Mouse (Mus musculus) ES-E14 (cell line): ENCODE measurements at regions not wholly inside any gene's neighbourhood (a gene's known extent, or its start where the extent isn't known, plus 50 kb on each side); places are given as distances from the start of the nearest gene placed in this dataset.

ENCODE experiments used
- HCFC1 ChIP-seq: IDR thresholded peaks from 2 replicates; pipeline ENCODE4 v1.6.1; 2012; ENCODE audit warnings: low read length, inconsistent platforms, borderline replicate concordance; ENCODE audit not compliant: insufficient read depth
- MAFK ChIP-seq: IDR thresholded peaks from 2 replicates; pipeline ENCODE4 v1.6.1; 2014; ENCODE audit warnings: mild to moderate bottlenecking, low read depth, low read length, inconsistent platforms; ENCODE audit not compliant: insufficient read depth
- ZNF384 ChIP-seq: IDR thresholded peaks from 2 replicates; pipeline ENCODE4 v1.6.1; 2012; ENCODE audit warnings: low read depth, low read length, inconsistent platforms

DNA sequence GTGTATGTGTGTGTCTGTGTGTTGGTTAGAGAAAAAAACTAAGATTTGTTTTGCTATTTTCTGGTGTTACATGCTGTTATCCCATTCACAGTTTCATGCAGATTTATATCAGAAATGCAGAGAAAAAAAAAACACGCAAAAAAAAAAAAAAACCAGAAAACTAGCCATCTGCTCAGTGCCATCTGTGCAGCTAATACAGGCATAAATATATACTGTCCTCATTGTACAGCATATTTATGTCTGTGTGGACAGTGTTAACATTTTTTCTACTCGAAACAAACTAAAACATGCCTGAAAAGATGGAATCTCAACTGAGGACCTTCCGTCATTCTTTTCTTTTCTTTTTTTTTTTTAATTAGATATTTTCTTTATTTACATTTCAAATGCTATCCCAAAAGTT, 331.7 kb downstream of the Sema3d start:
- TF ChIP-seq HCFC1 (no peak), ZNF384 (no peak), MAFK (no peak)
